Mouse (Mus musculus) thymus, postnatal 36 days (tissue): ENCODE measurements at regions not wholly inside any gene's neighbourhood (a gene's known extent, or its start where the extent isn't known, plus 50 kb on each side); places are given as distances from the start of the nearest gene placed in this dataset.

Experiments
- DNase-seq, 2 experiments: peaks; one replicate each; pipeline ENCODE4 v3.0.0; 2022; ENCODE audit warnings: mixed read lengths in 2 of 2

- DNase-seq = no peak
Observed at GRCm38 (mm10) chr2:84266883-84267554, 158.2 kb downstream of the Calcrl start.

- no peak for DNase-seq
Observed at GRCm38 (mm10) chr2:84274038-84274724, 151.0 kb downstream of the Calcrl start.

- no peak for DNase-seq
Observed at GRCm38 (mm10) chr2:84277181-84277580, 148.0 kb downstream of the Calcrl start.
